Mouse (Mus musculus) NIH3T3 (cell line): ENCODE data around the gene Grxcr1.

ENCODE experiments used
- DNase-seq: peaks from one replicate; pipeline ENCODE4 v3.0.0-alpha.2; 2012; ENCODE audit warnings: low read depth

Grxcr1 gene

DNA sequence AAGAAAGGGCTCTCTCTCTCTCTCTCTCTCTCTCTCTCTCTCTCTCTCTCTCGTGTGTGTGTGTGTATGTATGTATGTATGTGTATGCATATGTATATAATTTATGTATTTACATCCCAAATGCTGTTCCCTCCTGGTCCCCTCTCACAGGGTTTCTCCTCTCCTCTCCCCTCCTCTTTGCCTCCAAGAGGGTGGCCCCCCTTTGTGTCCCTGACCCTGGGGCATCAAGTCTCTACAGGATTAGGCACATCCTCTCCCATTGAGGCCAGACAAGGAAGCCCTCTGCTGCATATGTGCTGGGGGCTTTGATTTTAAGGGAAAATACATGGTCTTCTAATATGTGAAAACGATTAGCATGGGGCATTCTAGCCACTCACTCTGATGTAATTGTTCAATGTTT is 61.5 kb downstream of the Grxcr1 start:
- no peak for DNase-seq

DNA sequence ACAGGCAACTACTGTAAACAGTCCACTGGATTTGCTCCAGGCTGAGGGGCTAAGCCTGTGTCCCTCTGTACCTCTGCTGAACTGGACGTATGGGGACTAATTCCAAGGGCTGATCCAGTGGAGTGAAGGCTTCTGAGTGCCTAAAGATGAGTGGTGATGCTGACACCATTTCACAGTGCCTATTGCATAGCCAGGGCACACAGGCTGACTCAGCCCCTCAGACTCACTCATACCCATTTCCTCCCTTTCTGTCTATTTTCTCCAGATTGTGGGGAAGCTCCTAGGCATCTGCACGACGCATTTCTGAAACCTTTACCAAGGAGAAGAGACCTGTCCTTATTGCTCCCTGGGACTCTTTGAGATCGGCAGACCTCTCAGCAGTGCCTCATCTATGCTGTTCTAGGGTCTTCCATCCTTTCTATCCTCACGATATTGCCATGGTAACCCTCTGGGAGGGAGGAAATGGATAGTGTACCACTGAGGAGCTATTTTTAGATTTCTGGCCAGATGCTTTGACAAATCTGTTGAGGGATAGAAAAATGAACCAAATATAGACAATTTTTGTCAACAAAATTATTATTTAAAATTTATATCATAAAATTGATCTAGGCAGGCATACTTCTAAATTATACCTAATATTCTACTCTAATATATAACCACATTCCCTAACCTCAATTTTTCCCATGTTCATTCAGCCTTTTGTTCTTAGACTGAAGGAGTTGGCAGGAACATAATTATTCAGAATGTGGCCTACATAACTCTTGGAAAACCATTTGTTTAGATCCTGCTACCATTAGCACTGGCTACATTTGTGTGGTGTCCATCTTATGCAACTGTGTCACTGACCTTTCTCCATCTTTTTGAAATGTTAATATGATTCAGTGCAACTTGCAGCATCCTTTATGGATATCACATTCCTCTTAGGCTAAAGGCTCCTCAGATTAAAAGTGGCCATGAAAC is 66.3 kb downstream of the Grxcr1 start:
- DNase-seq = no peak

DNA sequence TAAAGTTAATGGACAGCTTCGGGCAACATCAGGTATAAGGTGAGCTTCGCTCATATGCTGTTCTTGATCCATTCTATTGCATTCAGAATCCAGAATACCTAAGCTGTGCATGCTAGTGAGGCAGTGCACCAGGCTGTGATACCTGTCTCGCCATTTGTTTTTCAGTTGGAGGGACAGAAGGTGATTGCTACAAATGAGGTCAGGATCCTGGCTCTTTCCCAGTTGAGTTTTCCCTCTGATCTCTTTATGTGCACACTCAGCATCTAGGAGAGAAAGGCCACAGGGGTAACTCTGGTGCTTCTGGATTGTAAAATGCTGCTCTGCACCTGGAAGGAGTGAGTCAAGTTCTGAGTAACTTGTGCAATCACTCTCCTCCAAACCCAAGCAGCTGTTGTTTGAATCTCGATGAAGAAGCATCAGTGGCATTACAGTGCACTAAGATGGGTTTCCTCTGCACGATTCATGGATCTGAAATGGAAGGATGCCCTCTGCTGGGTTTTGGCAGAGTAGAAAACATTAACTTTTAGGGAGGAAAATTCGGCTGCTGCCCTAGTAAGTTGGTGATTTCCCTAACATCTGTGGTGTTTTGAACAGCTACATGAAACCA is 80.9 kb downstream of the Grxcr1 start:
- DNase-seq = no peak

DNA sequence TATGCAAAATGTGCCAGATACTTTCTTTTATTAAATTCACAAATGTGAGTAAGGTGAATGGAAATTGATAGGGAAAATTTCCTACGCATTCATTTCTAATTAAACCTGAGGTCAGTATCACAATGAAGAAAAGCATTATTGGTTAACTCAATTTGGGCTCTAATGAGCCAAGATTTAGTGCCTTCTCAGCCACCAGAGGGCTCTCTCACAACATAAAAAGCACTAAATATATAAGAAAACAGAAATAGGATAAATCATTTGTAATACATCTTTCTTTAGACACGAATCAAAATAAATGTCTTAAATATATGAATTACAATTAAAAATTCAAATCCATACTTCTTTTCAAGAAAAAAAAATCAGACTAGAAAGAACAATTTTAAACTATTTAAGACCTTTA is 89.2 kb downstream of the Grxcr1 start:
- DNase-seq = peak; percentile 33

DNA sequence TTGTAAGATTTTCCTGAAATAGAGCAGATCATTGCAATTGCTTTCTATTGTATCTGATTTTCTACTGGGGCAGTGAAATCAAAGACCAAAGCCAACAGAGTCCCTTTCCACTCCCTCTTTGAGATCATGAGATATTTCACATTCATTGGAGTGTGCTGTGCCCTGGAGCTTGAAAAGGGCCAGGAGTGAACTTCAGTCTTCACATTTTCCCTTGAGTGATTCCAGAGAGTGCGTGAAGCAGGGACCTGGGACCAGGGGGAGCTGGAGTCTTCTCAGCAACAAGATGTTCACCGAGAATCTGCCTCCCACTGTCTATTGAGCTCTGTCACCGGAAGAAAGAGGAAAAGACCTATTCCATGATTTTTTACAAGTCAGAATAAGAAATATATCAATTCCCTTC is 91.2 kb downstream of the Grxcr1 start:
- DNase-seq = no peak

DNA sequence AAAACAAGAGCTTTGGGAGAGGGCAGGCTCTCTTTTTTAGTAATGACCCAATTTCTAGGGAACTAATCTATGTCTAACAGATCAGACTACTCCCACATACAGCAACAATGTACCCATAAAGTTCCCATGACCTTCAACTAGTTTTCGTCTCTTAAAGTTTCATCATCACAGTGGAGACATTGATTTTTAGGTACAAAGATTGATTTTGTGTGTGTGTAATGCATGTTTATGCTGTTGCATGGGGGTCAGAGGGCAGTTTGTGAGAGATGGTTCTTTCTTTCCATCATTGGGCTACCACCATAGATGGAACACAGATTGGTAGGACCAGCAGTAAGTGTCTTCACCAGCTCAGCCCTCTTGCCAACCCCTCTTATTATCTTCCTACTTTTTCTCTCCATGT is 93.8 kb downstream of the Grxcr1 start:
- no peak for DNase-seq

DNA sequence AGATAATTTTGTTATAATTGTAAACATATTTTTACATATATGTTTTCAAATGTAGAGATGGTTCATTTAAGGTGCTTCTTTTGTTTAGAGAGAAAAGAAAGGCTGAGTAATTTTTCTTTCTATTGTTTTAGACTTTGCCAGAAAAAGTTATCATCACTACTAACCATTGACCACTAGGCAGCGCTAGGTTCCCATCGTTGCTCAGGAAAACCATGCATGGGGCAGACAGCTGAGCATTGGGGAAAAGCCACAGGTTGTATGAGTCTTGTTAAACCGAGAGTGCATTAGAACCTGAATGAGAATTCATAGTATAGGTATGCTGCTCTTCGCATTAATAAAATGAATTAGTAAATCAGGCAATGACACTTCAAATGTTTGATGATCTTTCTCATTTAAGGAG is 96.8 kb downstream of the Grxcr1 start:
- peak; percentile 47 for DNase-seq

DNA sequence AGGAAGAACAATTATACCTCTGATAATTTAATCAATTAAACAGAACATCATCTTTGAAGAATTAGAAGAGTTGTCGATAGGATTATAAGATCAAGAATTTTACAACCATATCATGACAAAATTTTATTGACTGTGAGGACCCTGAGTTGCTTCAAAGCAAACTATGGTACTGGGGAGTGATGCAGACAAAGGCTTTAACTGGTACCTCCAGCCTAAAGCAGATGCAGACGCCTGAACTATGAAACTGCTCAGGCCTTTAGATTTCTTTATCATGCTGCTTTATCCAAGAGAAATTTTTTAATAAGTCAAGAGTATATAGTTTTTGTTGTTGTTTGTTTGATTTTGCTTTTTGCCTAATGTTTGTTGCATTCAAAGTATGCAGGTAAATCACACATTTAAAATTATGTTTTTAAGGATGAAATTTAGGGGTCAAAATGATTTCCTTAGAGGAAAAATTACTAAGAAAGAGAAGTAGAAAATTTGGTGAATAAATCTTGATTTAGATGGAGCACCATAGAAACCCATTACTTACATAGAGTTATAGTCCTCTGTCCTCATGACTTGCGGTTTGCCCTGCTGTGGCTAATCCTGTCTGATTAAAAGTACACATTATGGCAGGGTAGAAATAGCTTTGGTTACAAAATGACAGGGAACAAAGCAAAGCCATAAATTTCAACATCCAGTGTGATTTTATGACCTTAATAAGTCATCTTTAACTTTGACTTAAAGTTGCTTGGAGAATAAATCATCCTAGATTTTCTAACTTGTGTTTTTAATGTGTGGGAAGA is 97.4 kb downstream of the Grxcr1 start:
- DNase-seq = no peak

DNA sequence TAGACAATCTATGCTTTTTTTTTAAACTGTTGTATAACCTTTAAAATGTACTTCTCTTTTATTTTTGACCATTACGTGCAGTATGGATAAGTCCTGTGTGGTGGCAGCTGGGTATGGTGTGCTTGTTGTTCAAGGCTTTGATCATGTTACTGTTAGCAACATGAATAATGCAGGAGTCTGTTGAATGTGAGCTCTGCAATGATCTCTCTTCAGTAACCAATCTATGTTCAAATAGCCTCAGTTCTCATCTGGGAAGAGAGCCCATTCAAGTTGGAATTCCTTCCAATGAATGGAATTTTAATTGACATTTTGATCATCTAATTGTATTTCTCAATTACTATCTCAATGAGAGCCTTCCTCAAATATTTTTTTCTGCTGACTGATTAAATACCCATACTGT is 115.2 kb downstream of the Grxcr1 start:
- no peak for DNase-seq

DNA sequence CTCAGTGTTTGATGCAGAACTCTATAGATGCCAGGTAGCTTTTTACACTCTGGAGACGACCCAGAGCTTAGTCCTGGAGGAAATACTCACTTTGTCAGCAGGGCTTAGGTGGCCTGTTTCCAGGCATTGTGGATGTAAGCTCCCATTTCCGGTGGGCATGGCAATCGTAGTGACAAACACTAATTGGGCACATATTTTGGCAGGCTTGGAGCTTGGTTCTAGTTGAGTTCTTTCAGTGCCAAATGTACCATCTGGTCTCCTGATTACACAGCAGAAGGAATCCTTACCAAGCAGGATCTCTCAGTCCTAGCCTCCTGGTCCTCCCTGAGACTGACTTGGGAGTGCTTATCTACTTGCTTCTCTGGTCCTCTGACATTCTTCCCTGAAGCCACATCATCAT is 118.3 kb downstream of the Grxcr1 start:
- no peak for DNase-seq

DNA sequence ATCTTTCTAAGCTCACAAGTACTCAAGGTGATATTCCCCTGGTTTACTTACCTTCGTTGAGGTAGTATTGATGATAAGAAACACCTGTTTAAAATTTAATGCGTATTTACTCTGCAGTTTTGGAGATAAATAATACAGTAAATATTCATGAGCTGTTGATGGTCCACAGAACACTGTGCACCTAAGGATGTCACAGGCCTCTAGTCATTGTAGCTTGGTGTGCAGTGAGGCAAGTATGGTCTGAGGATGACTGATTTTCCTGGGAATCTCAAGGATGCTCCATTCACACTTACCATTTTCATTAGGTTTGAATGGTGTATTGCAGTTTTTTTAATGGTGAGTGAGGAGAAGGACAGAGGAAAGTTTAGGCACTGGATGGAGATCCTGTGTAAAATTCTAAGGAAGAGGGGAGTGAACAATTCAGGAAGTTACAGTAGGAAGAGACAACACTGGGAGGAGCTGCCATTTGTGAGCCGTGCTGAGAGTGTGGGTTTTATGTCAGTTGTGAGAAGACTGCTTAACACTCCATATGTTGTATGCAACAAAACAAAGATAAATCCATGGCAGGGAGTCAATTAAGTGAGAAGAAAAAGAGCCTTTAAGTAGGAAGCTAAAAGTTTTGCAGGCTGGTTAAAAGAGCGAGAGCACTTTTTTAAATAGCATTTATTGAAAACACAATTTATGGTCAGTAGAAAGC is 118.9 kb downstream of the Grxcr1 start:
- DNase-seq = no peak

DNA sequence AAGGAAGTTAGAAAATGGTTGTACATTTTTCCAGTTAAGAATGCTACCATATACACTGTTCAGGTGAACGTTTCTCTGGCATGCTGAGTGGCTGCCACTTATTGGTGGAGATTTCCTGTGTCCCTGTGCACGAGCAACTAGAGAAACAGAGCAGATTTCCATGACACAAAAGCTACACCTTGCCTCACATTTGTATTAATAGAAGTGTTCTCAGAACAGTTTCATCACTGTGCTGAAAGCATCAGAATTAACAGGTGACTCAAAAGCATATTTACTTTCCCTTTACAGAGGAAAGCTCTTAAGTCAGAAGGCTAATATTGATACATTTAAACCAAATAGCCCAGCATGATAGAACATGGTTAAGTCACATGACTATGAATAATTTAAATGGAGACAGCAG is 130.9 kb downstream of the Grxcr1 start:
- DNase-seq = no peak

DNA sequence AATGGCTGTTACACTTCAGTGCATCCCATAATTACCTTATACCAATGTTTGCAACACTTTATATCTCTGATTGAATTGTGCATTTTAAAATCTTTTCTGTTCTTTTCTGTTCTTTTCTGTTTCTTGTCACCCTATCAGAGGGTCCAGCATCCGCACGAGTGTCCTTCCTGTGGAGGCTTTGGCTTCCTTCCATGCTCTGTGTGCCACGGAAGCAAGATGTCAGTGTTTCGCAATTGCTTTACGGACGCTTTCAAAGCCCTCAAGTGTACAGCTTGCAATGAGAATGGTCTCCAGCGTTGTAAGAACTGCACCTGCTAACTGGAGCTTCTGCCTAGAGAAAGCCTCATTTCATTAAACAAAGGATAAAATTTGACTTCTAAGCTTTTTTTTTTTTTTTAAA is 134.3 kb downstream of the Grxcr1 start:
- DNase-seq = no peak
